Mouse (Mus musculus) hindbrain, postnatal 0 days (tissue): ENCODE data around the gene Clint1. TPM values are rescaled to one million over a fixed set of nuclear protein-coding genes. Genes with fewer than 3 reads are reported as not detected.

ENCODE experiments used
- ATAC-seq: fragments of 200-750 bp; cut with Nextera tagmentation; 2 replicates; pipeline ENCODE4 v1.8.0; 2017; ENCODE audit warnings: mild to moderate bottlenecking, moderate TSS enrichment, moderate library complexity
- DNase-seq: peaks from one replicate; pipeline ENCODE4 v3.0.0-alpha.2; 2015; ENCODE audit warnings: low spot score
- H3K27ac ChIP-seq: fragments of 300-500 bp; sonication (generic); 2 replicates; pipeline ENCODE4 v1.5.1; 2014; ENCODE audit warnings: mild to moderate bottlenecking
- H3K27me3 ChIP-seq: fragments of 300-500 bp; sonication (generic); 2 replicates; pipeline ENCODE4 v1.6.1; 2014; ENCODE audit warnings: low read length, mixed read lengths; ENCODE audit not compliant: insufficient read depth
- H3K36me3 ChIP-seq: fragments of 300-500 bp; sonication (generic); 2 replicates; pipeline ENCODE4 v1.6.1; 2014; ENCODE audit warnings: low read length, mixed read lengths; ENCODE audit not compliant: insufficient read depth
- H3K4me1 ChIP-seq: fragments of 300-500 bp; sonication (generic); 2 replicates; pipeline ENCODE4 v1.6.1; 2014; ENCODE audit warnings: antibody characterized with exemption, low read length, mixed read lengths; ENCODE audit not compliant: insufficient read depth
- H3K4me2 ChIP-seq: fragments of 300-500 bp; sonication (generic); 2 replicates; pipeline ENCODE4 v1.6.1; 2014; ENCODE audit warnings: low read depth, mild to moderate bottlenecking, low read length, moderate library complexity, mixed read lengths
- H3K4me3 ChIP-seq: fragments of 300-500 bp; sonication (generic); 2 replicates; pipeline ENCODE4 v1.5.1; 2014; ENCODE audit warnings: low read length
- H3K9ac ChIP-seq: fragments of 300-500 bp; sonication (generic); replicated peaks from 2 replicates; pipeline ENCODE4 v1.6.1; 2014; ENCODE audit warnings: mild to moderate bottlenecking, low read length, moderate library complexity, mixed read lengths
- H3K9me3 ChIP-seq: fragments of 300-500 bp; sonication (generic); 2 replicates; pipeline ENCODE4 v1.6.1; 2016; ENCODE audit warnings: low read length, mixed read lengths
- CTCF ChIP-seq: IDR thresholded peaks from 2 replicates; pipeline ENCODE4 v1.5.1; 2016; ENCODE audit warnings: antibody characterized with exemption, control low read depth, low read depth
- WGBS: fragments of 180-500 bp; shearing (Covaris S2); extraction: QIAGEN DNeasy Blood & Tissue Kit; methylation state at CpG from one replicate; pipeline ENCODE4 v1.1.7; 2014; 5-methylcytosine and 5-hydroxymethylcytosine counted together
- polyA plus RNA-seq: library from polyadenylated mRNA; unstranded; fragments of >200 nt; fragmentation: Nextera tagmentation; extraction: Ambion mirVana; gene quantifications from 2 replicates; pipeline ENCODE4 v1.2.1, GENCODE M21; 2015
- total RNA-seq: library from RNA; depleted of rRNA; stranded (reverse); fragments of >200 nt; gene quantifications from 2 replicates; pipeline ENCODE4 v1.2.3, GENCODE M21; 2014

Clint1 gene
- total and polyA plus RNA-seq, 2 experiments from 2014 or later: 30.4 to 31.0 TPM

DNA sequence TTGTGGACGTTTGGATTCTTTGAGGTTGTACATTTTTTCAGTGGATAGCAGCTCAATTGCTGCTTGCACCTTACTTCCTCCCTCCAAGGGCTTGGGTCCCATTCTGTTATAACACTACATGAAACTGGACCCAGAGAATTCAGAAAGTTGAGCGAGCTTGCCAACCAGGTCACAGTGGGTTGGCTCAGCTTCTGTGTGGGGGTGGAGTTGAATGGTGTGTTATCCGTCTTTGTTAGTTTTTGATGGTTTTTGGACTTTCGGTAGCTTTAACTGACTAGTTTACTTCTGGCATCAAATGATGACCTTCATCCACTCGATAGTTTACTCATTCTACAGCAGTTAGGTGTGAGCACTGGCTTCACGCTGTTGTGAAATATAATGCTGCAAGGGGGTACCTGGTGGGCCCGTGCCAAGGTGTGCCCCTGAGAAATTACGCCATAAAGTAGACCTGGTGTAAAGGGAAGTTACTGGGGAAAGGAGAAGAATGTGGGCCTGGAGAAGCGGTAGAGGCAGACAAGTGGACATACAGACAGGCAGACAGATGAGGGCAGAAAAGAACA is 36.7 kb downstream of the Clint1 start:
- WGBS: 84% methylated on average over 9 of the region's 9 CpGs
- Histone ChIP-seq H3K27me3 (no peaks in the 10 kb centered on the region), H3K9ac (no peak overlapping the region), H3K4me2 (no peak overlapping the region), H3K9me3 (no peaks in the 10 kb centered on the region), H3K4me1 (no peaks in the 10 kb centered on the region), H3K4me3 (no peak overlapping the region), H3K27ac (no peak overlapping the region), H3K36me3 (peaks cover 41% of the 10 kb centered on the region; the same call in 1 of the 2 replicates)
- ATAC-seq: no peak
- no peak for DNase-seq
- no peak for TF ChIP-seq CTCF

GRCm38 (mm10) chr11:45889981-45890380 is 38.1 kb downstream of the Clint1 start:
- no peak for TF ChIP-seq CTCF
- Histone ChIP-seq H3K4me1 (no peaks in the 10 kb centered on the region), H3K9me3 (no peaks in the 10 kb centered on the region), H3K36me3 (peaks cover 52% of the 10 kb centered on the region; the same call in 1 of the 2 replicates), H3K4me2 (no peak overlapping the region), H3K9ac (no peak overlapping the region), H3K27me3 (no peaks in the 10 kb centered on the region), H3K27ac (no peak overlapping the region), H3K4me3 (no peak overlapping the region)
- ATAC-seq (no peak), DNase-seq (no peak)
- 83% methylated on average over 3 of the region's 3 CpGs for WGBS

DNA sequence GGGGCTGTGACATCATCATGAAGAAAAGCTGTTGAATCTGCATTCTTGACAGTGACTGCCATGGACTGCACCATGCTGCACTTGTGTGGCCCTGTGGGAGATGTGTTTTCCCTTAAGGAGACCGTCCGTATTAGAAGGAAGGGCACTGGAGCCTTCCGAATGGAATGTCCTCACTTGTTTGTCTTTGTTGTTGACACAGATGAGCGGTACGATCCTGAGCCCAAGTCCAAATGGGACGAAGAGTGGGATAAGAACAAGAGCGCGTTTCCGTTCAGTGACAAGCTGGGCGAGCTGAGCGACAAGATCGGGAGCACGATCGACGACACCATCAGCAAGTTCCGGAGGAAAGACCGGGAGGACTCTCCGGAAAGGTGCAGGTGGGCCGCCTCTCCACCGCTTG is 38.6 kb downstream of the Clint1 start:
- ATAC-seq: no peak
- no peak overlapping the region for H3K27ac ChIP-seq

DNA sequence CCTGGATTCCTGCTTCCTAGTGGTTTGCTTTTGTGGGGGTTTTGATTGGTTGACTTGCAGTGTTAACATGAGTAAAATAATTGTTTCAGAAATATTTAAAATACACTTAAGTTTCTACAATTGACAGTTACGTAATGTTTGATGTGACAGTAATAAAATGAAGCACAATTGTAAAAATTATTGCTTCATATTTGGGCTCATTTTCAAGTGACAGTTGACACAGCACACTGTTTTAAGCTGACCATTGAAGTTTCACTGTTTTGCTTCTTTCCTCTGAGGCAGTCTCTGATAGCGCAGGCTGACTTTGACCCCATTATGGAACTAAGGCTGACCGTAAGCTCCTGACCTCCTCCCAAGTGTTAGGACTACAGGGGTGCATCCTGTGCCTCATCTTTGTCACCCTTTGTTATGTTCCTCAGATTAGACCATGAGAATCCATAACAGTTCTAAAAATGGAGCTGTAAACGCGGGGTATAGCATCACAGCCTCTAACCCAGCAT is 41.1 kb downstream of the Clint1 start:
- Histone ChIP-seq H3K27ac (no peak overlapping the region), H3K9me3 (no peaks in the 10 kb centered on the region), H3K36me3 (peaks cover 46% of the 10 kb centered on the region; the same call in 1 of the 2 replicates), H3K4me1 (no peaks in the 10 kb centered on the region), H3K9ac (no peak overlapping the region), H3K27me3 (no peaks in the 10 kb centered on the region), H3K4me3 (no peak overlapping the region), H3K4me2 (no peak overlapping the region)
- WGBS: 95% methylated on average over 5 of the region's 5 CpGs
- DNase-seq (no peak), ATAC-seq (no peak)
- no peak for TF ChIP-seq CTCF

More for the DNA sequence above, 38.6 kb downstream of the Clint1 start:
- no peaks in the 10 kb centered on the region for H3K9me3 ChIP-seq
- TF ChIP-seq CTCF: no peak
- DNase-seq: no peak
- WGBS: 89% methylated on average over 20 of the region's 20 CpGs
- H3K4me2 ChIP-seq: no peak overlapping the region
- H3K4me1 ChIP-seq: no peaks in the 10 kb centered on the region
- H3K36me3 ChIP-seq: peaks cover 52% of the 10 kb centered on the region; the same call in 1 of the 2 replicates
- H3K4me3 ChIP-seq: no peak overlapping the region
- H3K27me3 ChIP-seq: no peaks in the 10 kb centered on the region
- H3K9ac ChIP-seq: no peak overlapping the region

DNA sequence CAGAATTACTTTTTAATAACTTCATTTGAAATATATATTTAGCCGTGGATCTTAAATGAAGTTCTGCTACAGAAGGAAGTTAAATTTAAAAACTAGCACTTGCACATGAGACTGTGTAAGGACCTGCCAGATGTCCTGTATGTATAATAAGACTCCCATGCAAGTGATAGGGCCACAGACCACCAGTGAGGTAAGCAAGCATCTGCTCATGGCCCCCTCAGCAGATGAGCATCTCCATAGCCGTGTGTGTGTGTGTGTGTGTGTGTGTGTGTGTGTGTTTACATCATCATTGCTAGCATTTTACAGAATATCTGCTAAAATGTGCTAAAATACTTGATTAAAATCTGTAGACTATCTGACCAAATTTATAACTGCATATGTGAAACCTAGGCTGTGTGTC is 45.5 kb downstream of the Clint1 start:
- Histone ChIP-seq H3K36me3 (peaks cover 28% of the 10 kb centered on the region; the same call in 1 of the 2 replicates), H3K4me2 (no peak overlapping the region), H3K27ac (no peak overlapping the region), H3K9me3 (no peaks in the 10 kb centered on the region), H3K4me3 (no peak overlapping the region), H3K27me3 (no peaks in the 10 kb centered on the region), H3K4me1 (no peaks in the 10 kb centered on the region), H3K9ac (no peak overlapping the region)
- 85% methylated on average over 2 of the region's 2 CpGs for WGBS
- DNase-seq (no peak), ATAC-seq (no peak)
- TF ChIP-seq CTCF: no peak

GRCm38 (mm10) chr11:45900233-45901015 is 48.6 kb downstream of the Clint1 start:
- Histone ChIP-seq H3K4me2 (no peak overlapping the region), H3K27me3 (no peaks in the 10 kb centered on the region), H3K4me1 (no peaks in the 10 kb centered on the region), H3K36me3 (peaks cover 14% of the 10 kb centered on the region; the same call in 1 of the 2 replicates), H3K27ac (no peak overlapping the region), H3K9ac (no peak overlapping the region), H3K9me3 (no peaks in the 10 kb centered on the region), H3K4me3 (no peak overlapping the region)
- ATAC-seq (no peak), DNase-seq (peak; percentile 28)
- WGBS: 63% methylated on average over 11 of the region's 11 CpGs
- no peak for TF ChIP-seq CTCF
